Comparison of ENCODE assay signal across 8 mouse cellular contexts in genomic region chr10:17330904-17331606, GRCm38 (mm10).
DNase-seq lines count a peak whose midpoint lies in the region; ATAC-seq lines count a peak whose summit lies in the region.

No protein-coding gene starts in this region.

- ATAC-seq in kidney, embryonic 15.5 days (replicated peaks; ENCODE audit: low FRiP score): peak; percentile 34; the same call in 1 of the 2 replicates
- peak; percentile 89 for ATAC-seq in forebrain, embryonic 15.5 days (replicated peaks)
- no peak for ATAC-seq in liver, embryonic 16.5 days (ENCODE audit: low read depth)

- no peaks in the 10 kb centered on the region for H3K9me3 ChIP-seq in kidney, embryonic 15.5 days (replicated peaks)
- H3K9me3 ChIP-seq in forebrain, embryonic 15.5 days: no peaks in the 10 kb centered on the region
- no peaks in the 10 kb centered on the region for H3K9me3 ChIP-seq in liver, embryonic 16.5 days (replicated peaks; ENCODE audit: control insufficient read depth, low read length)

- 0 out of 2 replicates have a peak overlapping the region, but pooled peaks have one; percentile 21 for H3K9ac ChIP-seq in kidney, embryonic 15.5 days
- H3K9ac ChIP-seq in forebrain, embryonic 15.5 days (replicated peaks): peak overlapping the region; percentile 52
- no peak overlapping the region for H3K9ac ChIP-seq in liver, embryonic 16.5 days (ENCODE audit: low read depth, low read length)

- 8% methylated on average over 6 of the region's 6 CpGs for WGBS in kidney, embryonic 15.5 days
- 1% methylated on average over 6 of the region's 6 CpGs for WGBS in forebrain, embryonic 15.5 days
- 11% methylated on average over 6 of the region's 6 CpGs for WGBS in liver, embryonic 16.5 days (ENCODE audit: insufficient replicate concordance)

- peak overlapping the region; percentile 38 for H3K4me3 ChIP-seq in kidney, embryonic 15.5 days (replicated peaks)
- H3K4me3 ChIP-seq in brown adipose tissue, adult 24 weeks (ENCODE audit: insufficient read depth, low read depth, low read length): peak overlapping the region; percentile 58
- peak overlapping the region; percentile 37 for H3K4me3 ChIP-seq in forebrain, embryonic 15.5 days
- peak overlapping the region; percentile 41 for H3K4me3 ChIP-seq in liver, embryonic 16.5 days (ENCODE audit: low read depth, low read length)

- DNase-seq in kidney, adult 11 months: no peak
- no peak for DNase-seq in urinary bladder, postnatal 14 days (ENCODE audit: low spot score)
- no peak for DNase-seq in yolk sac, embryonic 10.5 days (ENCODE audit: low spot score)
- DNase-seq in layer of hippocampus, adult 9-11 months: no peak

- no peaks in the 10 kb centered on the region for H3K36me3 ChIP-seq in kidney, embryonic 15.5 days
- H3K36me3 ChIP-seq in forebrain, embryonic 15.5 days: no peaks in the 10 kb centered on the region
- no peaks in the 10 kb centered on the region for H3K36me3 ChIP-seq in liver, embryonic 16.5 days (ENCODE audit: control insufficient read depth, insufficient read depth)

- no peaks in the 10 kb centered on the region for H3K27me3 ChIP-seq in kidney, embryonic 15.5 days
- H3K27me3 ChIP-seq in forebrain, embryonic 15.5 days: no peaks in the 10 kb centered on the region
- no peaks in the 10 kb centered on the region for H3K27me3 ChIP-seq in liver, embryonic 16.5 days (ENCODE audit: control insufficient read depth, insufficient read depth, low read depth, low read length)

- H3K4me1 ChIP-seq in kidney, embryonic 15.5 days: peaks cover 30% of the 10 kb centered on the region
- H3K4me1 ChIP-seq in brown adipose tissue, adult 24 weeks (ENCODE audit: control insufficient read depth, insufficient read depth, insufficient read length, low read length): peaks cover 6% of the 10 kb centered on the region; the same call in 1 of the 2 replicates
- H3K4me1 ChIP-seq in forebrain, embryonic 15.5 days: peaks cover 32% of the 10 kb centered on the region
- H3K4me1 ChIP-seq in liver, embryonic 16.5 days (ENCODE audit: control insufficient read depth, low read depth, low read length): no peaks in the 10 kb centered on the region; the same call in 1 of the 2 replicates

- H3K4me2 ChIP-seq in kidney, embryonic 15.5 days: peak overlapping the region; percentile 59
- peak overlapping the region; percentile 61 for H3K4me2 ChIP-seq in forebrain, embryonic 15.5 days (replicated peaks)
- peak overlapping the region; percentile 39 for H3K4me2 ChIP-seq in liver, embryonic 16.5 days (ENCODE audit: low read depth, low read length)

- no peak overlapping the region for H3K27ac ChIP-seq in kidney, embryonic 15.5 days
- H3K27ac ChIP-seq in brown adipose tissue, adult 24 weeks (replicated peaks; ENCODE audit: low read depth, low read length): no peak overlapping the region
- peak overlapping the region; percentile 90 for H3K27ac ChIP-seq in forebrain, embryonic 15.5 days (replicated peaks)
- H3K27ac ChIP-seq in liver, embryonic 16.5 days (ENCODE audit: low read length): no peak overlapping the region
